Mouse (Mus musculus): ENCODE data around the gene Klf8.
"Not testable (repeated sequence)": the region's sequence is repeated elsewhere in the genome, so short reads cannot be mapped to it uniquely, and the experiment has no call there.

Gene Klf8

DNA sequence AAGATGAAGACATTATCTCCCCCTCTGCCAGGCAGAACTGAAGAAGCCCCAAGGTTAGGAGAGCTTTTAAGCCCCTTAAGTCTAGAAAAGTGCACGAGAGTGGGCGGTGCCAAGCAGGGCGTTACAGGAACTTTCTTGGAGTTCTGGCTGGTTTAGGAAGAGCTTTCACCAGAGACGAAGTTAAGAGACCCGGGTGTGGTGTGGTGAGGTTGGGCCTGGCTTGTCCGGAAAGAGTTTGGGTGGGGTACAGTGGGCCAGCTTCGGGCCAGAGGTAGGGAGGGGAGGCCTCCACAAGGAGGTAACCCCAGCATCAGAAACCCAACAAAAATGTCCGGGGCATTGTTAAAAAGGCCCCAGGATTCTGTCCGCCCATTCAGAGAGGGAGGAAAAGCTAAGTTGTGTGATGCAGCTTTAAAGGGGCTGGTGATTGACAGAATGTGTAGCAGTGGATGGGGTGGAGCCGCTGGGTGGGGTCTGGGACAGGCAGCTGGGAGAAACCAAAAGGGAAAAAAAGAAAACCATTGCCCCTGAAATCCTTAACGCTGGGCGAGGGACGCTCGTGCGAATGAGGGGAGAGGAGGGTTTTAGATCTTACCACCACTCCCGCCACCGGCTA is at the start of gene Klf8:
Gene Klf8, plus strand, starts transcription at position 163 of the 616 bp plus-strand sequence.
- peak in 1 of 2 experiments; percentile 1 for DNase-seq (ENCODE audit: low spot score in 2 of 2)

GRCm38 (mm10) chrX:153199185-153199584 is 38.1 kb upstream of the Klf8 start:
- DNase-seq (ENCODE audit: low spot score in 2 of 2) = not testable (repeated sequence)

DNA sequence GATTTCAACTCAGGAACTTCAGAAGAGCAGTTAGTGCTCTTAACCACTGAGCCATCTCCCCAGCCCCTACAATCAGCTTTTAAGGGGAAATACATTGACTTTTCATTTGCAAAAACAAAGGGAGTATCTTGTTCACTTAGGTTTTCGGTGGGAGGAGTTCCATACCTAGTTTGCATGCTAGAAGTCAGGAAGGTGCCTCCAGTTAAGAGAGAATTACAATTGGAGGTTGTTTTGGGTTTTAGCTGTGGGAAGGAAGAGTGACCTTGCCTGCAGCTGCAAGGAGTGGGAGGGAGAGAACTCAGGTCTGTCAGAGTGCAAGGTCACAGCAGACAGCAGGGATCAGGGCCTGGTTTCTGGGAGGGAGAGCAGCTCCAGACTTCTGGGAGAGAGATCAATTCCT is 26.2 kb upstream of the Klf8 start:
- no peak for DNase-seq (ENCODE audit: low spot score in 2 of 2)

GRCm38 (mm10) chrX:153231240-153231639 is 6.0 kb upstream of the Klf8 start:
- DNase-seq (ENCODE audit: low spot score in 2 of 2) = no peak

DNA sequence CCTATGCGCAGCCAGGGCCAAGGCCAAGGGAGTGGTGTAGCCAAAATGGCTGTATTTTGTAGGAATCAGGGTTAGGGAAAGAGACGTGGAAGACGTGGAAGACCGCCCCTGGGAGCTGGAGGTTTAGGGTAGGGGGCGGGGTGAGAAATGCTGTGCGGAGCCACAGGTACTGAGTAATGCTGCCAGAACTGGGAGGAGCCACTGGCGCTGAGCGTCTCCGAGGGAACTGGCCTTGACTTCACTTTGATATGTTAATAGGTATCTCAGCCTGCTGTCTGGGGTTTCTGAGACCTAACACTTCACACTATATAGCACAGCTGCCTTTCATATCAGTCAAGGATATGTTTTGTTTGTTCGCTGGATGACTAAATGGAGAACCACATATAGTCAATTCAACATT is 4.0 kb upstream of the Klf8 start:
- DNase-seq (ENCODE audit: low spot score in 2 of 2) = no peak

DNA sequence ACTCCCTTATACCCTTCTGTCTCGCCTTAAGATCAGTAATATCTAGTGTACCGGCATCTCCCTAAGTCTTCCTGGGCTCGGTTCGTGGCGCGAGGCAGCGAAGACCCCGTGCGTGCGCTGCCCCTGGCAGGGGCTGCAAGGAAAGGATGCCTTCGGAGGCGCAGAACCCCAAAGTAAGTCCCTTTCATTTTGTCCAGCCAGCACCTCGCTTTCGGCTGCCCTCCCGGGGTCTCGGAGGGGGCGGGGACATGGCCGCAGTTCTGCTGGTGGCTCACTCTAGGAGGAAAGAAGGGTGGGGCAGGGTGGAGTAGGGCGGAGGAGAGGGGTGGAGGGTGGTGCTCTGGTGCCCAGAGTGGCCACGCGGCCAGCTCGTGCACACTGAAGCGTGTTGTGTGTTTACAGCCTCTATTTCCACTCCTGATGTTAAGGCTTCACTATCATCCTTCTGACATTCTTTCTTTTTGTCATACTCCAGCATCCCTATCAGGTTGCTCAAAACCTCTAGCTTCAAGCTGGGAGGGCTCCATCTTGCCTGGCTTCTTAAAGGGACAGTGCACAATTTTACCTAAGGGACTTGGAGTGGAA is 746 bp downstream of the Klf8 start:
- DNase-seq (ENCODE audit: low spot score in 2 of 2) = peak in 1 of 2 experiments; percentile 1

- no peak for DNase-seq (ENCODE audit: low spot score in 2 of 2)
These were observed 17.0 kb downstream of the Klf8 start for GRCm38 (mm10) chrX:153254256-153254655.

DNA sequence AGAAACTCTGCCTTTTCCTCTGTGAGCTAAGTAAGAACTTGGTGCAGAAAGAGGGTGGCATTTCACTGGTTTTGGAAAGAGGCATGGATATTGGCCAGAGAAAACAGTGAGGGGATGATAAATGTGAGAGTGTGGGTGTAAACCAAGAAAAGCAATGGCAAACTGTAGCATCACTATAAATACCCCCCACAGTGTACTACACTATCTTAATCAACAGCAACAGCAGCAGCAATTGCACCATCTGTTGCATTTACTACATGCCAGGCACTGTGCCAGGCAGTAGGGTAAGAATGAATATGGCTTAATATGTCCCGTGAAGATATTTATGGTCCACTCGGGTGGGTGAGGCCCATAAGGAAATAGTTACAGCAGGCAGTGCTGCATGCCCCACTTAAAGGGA is 18.2 kb downstream of the Klf8 start:
- no peak for DNase-seq (ENCODE audit: low spot score in 2 of 2)

DNA sequence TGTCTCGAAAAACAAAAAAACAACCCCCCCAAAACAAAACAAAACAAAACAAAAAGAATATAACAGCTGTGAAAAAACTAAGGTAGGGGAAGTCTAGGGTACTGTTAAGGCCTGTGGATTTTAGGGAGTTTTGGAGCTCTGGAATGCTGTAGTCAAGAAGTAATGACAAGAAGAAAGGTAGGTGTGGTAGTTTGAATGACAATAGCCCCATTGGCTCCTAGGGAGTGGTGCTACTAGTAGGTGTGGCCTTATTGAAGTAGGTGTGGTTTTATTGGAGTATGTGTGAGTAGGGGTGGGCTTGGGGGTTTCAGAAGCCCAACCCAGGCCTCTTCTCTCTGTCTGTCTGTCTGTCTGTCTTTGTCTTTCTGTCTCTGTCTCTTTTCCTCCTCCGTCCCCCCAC is 44.9 kb downstream of the Klf8 start:
- no peak for DNase-seq (ENCODE audit: low spot score in 2 of 2)

DNA sequence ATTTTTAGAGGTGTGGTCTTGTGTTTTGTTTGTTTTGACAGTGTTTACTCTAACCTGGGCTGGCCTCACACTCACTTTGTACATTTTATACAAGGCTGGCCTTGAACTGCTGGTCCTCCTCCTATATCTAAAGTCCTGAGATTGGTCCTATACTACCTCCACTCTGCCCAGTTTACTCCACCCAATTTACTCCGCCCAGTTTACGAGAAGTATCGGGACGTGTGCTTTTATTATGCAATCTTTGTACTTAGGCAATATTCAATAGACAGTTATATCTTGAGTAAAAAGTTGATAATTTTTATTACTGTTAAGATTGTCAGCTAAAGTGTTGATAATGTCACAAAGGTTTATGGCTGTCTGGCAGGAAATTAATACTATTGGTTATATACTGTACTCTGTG is 74.1 kb downstream of the Klf8 start:
- no peak for DNase-seq (ENCODE audit: low spot score in 2 of 2)

DNA sequence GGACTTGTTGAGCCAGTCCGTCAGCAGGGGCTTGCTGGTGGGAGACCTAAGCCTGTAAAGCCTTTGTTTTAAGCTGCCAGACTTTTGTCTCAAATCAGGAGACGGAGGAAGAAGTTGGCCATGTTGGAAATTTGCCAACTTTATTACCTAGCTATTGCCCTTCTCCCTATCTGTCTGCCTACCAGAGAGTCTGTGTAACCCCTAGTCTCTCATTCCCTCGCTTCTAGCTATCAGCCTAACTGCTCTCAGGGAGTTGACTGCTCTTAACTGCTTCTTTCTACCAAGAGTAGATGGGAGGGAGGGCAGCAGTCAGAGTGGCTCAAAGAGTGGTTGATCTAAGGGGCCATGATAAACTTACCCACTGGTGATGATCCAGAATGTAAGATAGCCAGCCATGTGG is 85.8 kb downstream of the Klf8 start:
- no peak for DNase-seq (ENCODE audit: low spot score in 2 of 2)

GRCm38 (mm10) chrX:153334140-153334539 is 96.9 kb downstream of the Klf8 start:
- not testable (repeated sequence) for DNase-seq (ENCODE audit: low spot score in 2 of 2)

DNA sequence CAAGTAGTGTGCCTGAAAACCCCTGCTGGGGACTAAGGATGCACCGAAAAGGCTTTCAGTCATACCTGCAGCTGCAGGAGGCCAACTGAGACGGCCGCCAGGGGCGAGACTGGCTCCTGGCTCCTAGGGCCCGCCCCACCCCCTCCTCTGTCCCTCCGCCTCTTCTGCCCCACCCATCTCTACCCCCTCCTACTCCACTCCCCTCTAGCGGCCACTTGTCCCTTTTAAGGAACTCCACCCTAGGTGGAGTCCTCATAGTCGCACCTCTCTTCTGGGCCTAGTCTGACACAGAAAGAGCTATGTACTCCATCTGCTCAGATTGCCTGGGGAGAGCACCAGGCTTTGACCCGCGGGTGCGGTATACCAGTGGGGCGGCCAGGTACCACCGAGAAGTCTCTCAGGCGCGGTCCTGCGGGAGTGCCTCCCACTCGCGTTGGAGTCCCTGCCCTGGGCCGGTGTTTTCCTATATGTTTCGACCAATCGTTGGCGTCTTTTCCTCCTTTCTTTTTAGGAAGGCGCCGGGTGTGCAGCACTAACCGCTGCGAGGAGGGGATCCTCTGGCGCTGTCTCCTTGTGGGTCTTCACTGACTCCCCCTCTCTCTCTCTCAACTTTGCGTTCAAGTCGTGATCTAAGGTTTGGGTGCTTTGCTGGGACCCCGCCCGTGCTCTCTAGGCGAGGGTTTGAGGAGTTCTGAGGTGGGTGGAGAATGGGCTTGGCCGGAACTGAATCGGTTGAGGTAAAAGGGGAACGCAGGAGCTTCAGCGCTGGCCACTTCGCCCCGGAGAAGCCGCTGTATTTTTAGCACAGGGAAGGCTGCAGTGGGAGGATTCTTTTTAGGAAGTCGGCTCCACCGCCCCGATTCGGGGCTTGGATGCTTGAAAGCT is 122.3 kb downstream of the Klf8 start:
- DNase-seq (ENCODE audit: low spot score in 2 of 2) = peak; percentile 9 to 13

DNA sequence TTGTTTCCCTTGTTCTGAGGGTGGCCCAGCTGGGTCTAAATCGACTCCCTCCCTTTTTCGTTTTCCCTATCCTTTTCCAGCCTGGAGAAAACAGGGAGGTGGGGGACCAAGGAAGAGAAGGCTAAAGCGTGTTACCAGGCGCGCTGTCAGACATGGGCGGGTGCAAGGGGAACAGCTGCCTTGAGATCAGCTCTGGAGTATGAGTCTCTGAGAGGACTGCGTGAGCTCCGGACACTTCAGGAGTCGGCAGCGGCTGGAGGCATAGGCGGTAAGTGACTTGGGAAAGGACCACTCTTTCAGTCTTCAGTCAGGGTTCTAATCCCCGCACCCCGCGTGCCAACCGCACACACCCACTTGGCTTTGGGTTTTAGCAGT is 122.9 kb downstream of the Klf8 start:
- DNase-seq (ENCODE audit: low spot score in 2 of 2) = peak; percentile 0 to 4

DNA sequence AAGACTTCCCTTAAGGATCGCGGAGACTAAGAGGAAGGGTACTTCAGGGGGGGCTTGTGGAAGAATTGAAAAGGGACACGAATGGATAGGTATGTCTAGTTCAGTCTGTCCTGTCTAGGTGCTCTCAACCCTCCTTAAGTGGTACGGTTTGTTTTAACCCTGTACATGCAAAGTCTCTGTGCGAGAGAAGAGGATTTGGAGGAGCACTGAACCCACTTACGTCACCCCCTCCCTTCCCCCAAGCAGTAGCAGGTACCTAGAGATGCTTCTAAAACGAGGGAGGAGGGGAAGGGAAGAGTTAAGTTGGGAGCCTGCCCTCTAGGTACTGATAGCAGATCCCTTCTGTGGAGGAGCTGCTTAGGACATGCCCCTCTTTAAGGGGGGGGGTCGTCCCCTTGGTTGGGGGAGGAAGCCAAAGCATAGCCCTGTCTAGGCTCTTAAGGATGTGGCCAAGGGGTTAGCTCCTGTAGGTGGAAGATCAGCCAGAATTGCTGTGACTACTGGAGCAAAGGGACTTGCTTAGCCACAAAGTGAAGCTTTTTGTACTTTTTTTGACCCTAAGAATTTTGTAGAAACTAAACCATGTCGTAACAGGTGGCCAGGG is 123.5 kb downstream of the Klf8 start:
- DNase-seq (ENCODE audit: low spot score in 2 of 2) = no peak

DNA sequence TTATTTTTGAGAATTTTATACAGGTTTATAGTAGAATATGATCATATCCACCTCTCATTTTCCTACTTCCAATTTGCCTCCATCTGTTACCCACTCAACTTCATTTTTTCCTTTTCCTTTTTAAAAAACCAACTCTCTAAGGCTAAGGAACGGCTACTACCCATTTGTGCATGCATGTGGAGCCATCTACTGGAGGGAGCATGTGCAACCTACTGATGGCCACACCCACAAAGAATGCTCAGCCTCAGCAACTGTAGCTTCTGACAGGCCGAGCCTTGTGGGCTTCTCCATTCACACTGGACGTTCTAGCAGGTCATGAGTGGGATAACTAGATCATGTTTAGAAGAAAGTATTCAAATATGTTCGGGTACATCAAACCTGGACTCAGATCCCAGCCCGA is 129.5 kb downstream of the Klf8 start:
- DNase-seq (ENCODE audit: low spot score in 2 of 2) = peak; percentile 7 to 28

- DNase-seq (ENCODE audit: low spot score in 2 of 2) = no peak
These were observed 132.5 kb downstream of the Klf8 start for GRCm38 (mm10) chrX:153369780-153370179.

DNA sequence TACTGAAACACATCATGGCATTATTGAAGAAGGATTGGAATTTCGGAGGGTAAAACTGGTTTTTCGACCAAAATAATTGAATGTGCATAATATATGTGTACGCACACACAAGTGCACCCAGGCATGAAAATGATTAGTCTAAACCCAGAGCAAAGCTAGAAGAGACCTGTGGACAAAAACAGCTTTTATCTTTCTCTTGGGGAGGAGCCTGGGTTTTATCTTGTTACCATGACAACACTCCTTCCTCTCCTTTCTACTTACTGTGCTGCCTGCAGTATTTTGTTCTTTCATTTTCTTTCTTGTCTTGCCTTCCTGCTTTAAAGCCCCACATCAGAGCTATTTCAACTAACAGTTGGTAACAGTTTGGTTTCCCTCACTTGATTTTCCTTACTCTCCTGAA is 137.8 kb downstream of the Klf8 start:
- no peak for DNase-seq (ENCODE audit: low spot score in 2 of 2)

DNA sequence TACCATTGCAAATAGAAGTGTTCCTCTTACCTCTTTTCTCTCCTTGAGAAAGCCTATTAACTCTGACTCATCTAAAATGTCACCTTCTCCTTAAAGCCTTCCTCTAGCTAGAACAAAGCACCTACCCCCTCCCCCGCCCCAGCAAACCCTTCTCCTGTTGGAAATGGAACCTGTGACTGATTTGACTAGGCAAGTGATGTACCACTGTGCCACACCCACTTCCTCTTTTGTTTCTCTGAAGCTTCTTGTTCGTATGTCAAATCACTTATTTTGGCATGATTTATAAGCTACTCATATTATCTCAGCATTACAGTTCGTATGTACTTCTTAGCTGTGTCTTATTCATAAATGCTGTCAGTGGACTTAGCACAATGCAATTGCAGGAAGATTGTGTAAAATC is 144.5 kb downstream of the Klf8 start:
- no peak for DNase-seq (ENCODE audit: low spot score in 2 of 2)

GRCm38 (mm10) chrX:153389291-153389690 is 152.0 kb downstream of the Klf8 start:
- no peak for DNase-seq (ENCODE audit: low spot score in 2 of 2)

GRCm38 (mm10) chrX:153417067-153417466 is 179.8 kb downstream of the Klf8 start:
- DNase-seq (ENCODE audit: low spot score in 2 of 2) = no peak

DNA sequence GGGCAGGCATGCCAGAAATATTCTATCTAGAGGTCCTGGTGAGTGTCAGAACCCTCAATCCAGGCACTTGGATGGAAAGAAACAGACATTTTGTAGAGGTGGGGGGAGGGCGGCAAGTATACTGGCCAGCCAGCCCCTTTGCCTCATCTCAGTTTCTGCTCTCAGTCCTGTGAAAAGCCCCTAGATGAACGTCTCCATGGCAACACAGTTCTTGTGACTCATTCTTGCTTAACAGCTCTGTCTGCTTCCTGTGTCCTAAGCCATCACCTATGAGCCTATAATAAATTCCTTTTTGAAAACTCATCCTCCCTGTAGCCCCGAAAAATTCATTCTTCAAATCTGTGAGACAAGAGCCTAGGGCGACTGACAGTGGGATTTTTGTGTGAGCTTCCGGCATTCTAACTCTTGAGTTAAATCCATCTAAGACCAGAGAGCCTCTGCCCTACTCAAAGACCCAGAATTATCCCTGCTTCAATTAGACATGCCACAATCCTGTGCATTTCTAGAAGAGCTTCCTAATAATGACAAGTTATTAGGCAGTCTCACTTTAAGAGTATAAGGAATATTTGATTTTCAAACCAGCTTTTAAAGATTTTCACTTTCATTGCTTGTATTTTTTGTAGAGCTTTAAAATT is 196.5 kb downstream of the Klf8 start:
- no peak for DNase-seq (ENCODE audit: low spot score in 2 of 2)
